Mouse (Mus musculus): ENCODE measurements around the gene Gm37240. TPM values are rescaled to one million over a fixed set of nuclear protein-coding genes. Genes with fewer than 3 reads are reported as not detected.

Gm37240 gene
- total RNA-seq, 2 experiments from 2014 or later: 0.27 to 1.1 TPM

GRCm38 (mm10) chr3:84978676-84979075 lies 908.6 kb downstream of the Gm37240 start:
- H3K4me3 ChIP-seq: no peak overlapping the region
- no peak for TF ChIP-seq CTCF (IDR thresholded peaks at IDR 0.05)
- H3K27ac ChIP-seq: peak overlapping the region; percentile 48; the same call in 1 of the 2 replicates
- DNase-seq (ENCODE audit: extremely low spot score in 1 of 2, low spot score in 2 of 2): no peak
- intact Hi-C loops (cut with DNase I): no loop called here

GRCm38 (mm10) chr3:84974193-84974592 lies 913.1 kb downstream of the Gm37240 start:
- Histone ChIP-seq H3K4me3 (no peak overlapping the region), H3K27ac (peak overlapping the region; percentile 51)
- TF ChIP-seq CTCF (IDR thresholded peaks at IDR 0.05): no peak
- intact Hi-C loops (cut with DNase I): loop anchor here (5.0 kb wide), 1 partner anchor 173 kb away; no protein-coding TSS in a partner anchor
- DNase-seq (ENCODE audit: extremely low spot score in 1 of 2, low spot score in 2 of 2): no peak

- intact Hi-C loops (cut with DNase I): loop anchor here (5.0 kb wide), 1 partner anchor 174 kb away; no protein-coding TSS in a partner anchor
- Histone ChIP-seq H3K4me3 (no peak overlapping the region), H3K27ac (peak overlapping the region; percentile 51)
- TF ChIP-seq CTCF (IDR thresholded peaks at IDR 0.05): no peak
- DNase-seq (ENCODE audit: extremely low spot score in 1 of 2, low spot score in 2 of 2): no peak
Observed at GRCm38 (mm10) chr3:84972881-84973280, 914.4 kb downstream of the Gm37240 start.

- no peak for TF ChIP-seq CTCF (IDR thresholded peaks at IDR 0.05)
- intact Hi-C loops (cut with DNase I): loop anchor here (5.0 kb wide), 1 partner anchor 176 kb away; no protein-coding TSS in a partner anchor
- H3K27ac ChIP-seq: peak overlapping the region; percentile 51
- no peak for DNase-seq (ENCODE audit: extremely low spot score in 1 of 2, low spot score in 2 of 2)
- H3K4me3 ChIP-seq: no peak overlapping the region
Observed at GRCm38 (mm10) chr3:84971561-84971960, 915.8 kb downstream of the Gm37240 start.

- TF ChIP-seq CTCF (IDR thresholded peaks at IDR 0.05): no peak
- no peak overlapping the region for H3K4me3 ChIP-seq
- H3K27ac ChIP-seq: peak overlapping the region; percentile 50; the same call in 1 of the 2 replicates
- intact Hi-C loops (cut with DNase I): no loop called here
- DNase-seq (ENCODE audit: extremely low spot score in 1 of 2, low spot score in 2 of 2): no peak
Observed at GRCm38 (mm10) chr3:84967364-84967763, 920.0 kb downstream of the Gm37240 start.

GRCm38 (mm10) chr3:84965156-84965555 lies 922.2 kb downstream of the Gm37240 start:
- intact Hi-C loops (cut with DNase I): no loop called here
- no peak for DNase-seq (ENCODE audit: extremely low spot score in 1 of 2, low spot score in 2 of 2)
- TF ChIP-seq CTCF (IDR thresholded peaks at IDR 0.05): no peak
- Histone ChIP-seq H3K27ac (no peak overlapping the region; the same call in 1 of the 2 replicates), H3K4me3 (no peak overlapping the region)

- TF ChIP-seq CTCF (IDR thresholded peaks at IDR 0.05): peak; percentile 44
- peak overlapping the region; percentile 68 for H3K4me3 ChIP-seq
- intact Hi-C loops (cut with DNase I): loop anchor here (10.0 kb wide), 2 partner anchors 189 to 359 kb away; no protein-coding TSS in a partner anchor
- peak overlapping the region; percentile 96 for H3K27ac ChIP-seq
- no peak for DNase-seq (ENCODE audit: extremely low spot score in 1 of 2, low spot score in 2 of 2)
Observed at GRCm38 (mm10) chr3:84955857-84956256, 931.5 kb downstream of the Gm37240 start.

GRCm38 (mm10) chr3:84955011-84955775 lies 932.1 kb downstream of the Gm37240 start:
- DNase-seq (ENCODE audit: extremely low spot score in 1 of 2, low spot score in 2 of 2): no peak
- H3K27ac ChIP-seq: peak overlapping the region; percentile 96
- intact Hi-C loops (cut with DNase I): loop anchor here (10.0 kb wide), 2 partner anchors 190 to 360 kb away; no protein-coding TSS in a partner anchor
- no peak for TF ChIP-seq CTCF (IDR thresholded peaks at IDR 0.05)
- peak overlapping the region; percentile 68 for H3K4me3 ChIP-seq

GRCm38 (mm10) chr3:84952585-84953187 lies 934.6 kb downstream of the Gm37240 start:
- no peak for TF ChIP-seq CTCF (IDR thresholded peaks at IDR 0.05)
- intact Hi-C loops (cut with DNase I): loop anchor here (1.0 to 10.0 kb wide), 5 partner anchors 192 to 621 kb away; no protein-coding TSS in a partner anchor
- peak overlapping the region; percentile 68 for H3K4me3 ChIP-seq
- no peak for DNase-seq (ENCODE audit: extremely low spot score in 1 of 2, low spot score in 2 of 2)
- H3K27ac ChIP-seq: peak overlapping the region; percentile 96

- DNase-seq (ENCODE audit: extremely low spot score in 1 of 2, low spot score in 2 of 2): peak; percentile 71
- peak overlapping the region; percentile 96 for H3K27ac ChIP-seq
- TF ChIP-seq CTCF (IDR thresholded peaks at IDR 0.05): no peak
- intact Hi-C loops (cut with DNase I): loop anchor here (1.0 to 10.0 kb wide), 5 partner anchors 193 to 621 kb away; no protein-coding TSS in a partner anchor
- peak overlapping the region; percentile 68 for H3K4me3 ChIP-seq
Observed at GRCm38 (mm10) chr3:84952135-84952534, 935.2 kb downstream of the Gm37240 start.

- intact Hi-C loops (cut with DNase I): loop anchor here (1.0 to 10.0 kb wide), 5 partner anchors 193 to 622 kb away; no protein-coding TSS in a partner anchor
- peak overlapping the region; percentile 68 for H3K4me3 ChIP-seq
- no peak for DNase-seq (ENCODE audit: extremely low spot score in 1 of 2, low spot score in 2 of 2)
- H3K27ac ChIP-seq: peak overlapping the region; percentile 96
- no peak for TF ChIP-seq CTCF (IDR thresholded peaks at IDR 0.05)
Observed at GRCm38 (mm10) chr3:84951698-84952097, 935.6 kb downstream of the Gm37240 start.

GRCm38 (mm10) chr3:84949387-84949786 lies 937.9 kb downstream of the Gm37240 start:
- intact Hi-C loops (cut with DNase I): no loop called here
- no peak for TF ChIP-seq CTCF (IDR thresholded peaks at IDR 0.05)

More at GRCm38 (mm10) chr3:84949387-84949786, 937.9 kb downstream of the Gm37240 start:
- no peak overlapping the region for H3K4me3 ChIP-seq
- H3K27ac ChIP-seq: peak overlapping the region; percentile 37; the same call in 1 of the 2 replicates
- no peak for DNase-seq (ENCODE audit: extremely low spot score in 1 of 2, low spot score in 2 of 2)
